Comparison of ENCODE assay signal across 10 mouse cellular contexts in the genomic region with DNA sequence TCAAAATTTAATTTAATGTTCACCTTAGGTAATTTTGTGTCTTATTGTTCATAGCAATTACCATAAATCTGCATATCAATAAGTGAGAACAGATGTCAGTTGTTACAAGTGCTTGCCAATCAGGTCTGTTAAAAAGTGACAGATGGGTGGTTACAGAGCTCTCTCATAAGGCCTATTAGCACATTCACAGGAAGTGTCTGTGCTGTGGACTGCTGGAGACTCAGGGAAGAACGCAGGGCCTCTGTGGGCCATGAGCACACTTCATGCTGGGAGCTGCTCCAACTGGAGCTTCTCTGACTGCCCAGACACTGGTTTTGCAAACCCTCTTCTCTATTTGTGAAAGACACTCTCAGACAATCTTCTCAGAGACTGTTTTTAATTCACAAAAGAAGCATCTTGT.
DNase-seq lines count a peak whose midpoint lies in the region; ATAC-seq and TF ChIP-seq lines count a peak whose summit lies in the region.
"Had no signal": no experiment of that assay in that cellular context is flagged by ENCODE, and none has a peak within 500 bp of the region (broad histone marks: within the 10 kb centered on the region; RNA-seq: fewer than 3 reads in every experiment).

No protein-coding gene starts in this region.

- ATAC-seq in hindbrain, embryonic 16.5 days, result peak; percentile 74
- peak; percentile 92 for ATAC-seq in neural tube, embryonic 12.5 days (ENCODE audit: low FRiP score, low read depth)

- no peaks in the 10 kb centered on the region for H3K79me2 ChIP-seq in heart, adult 2 months (replicated peaks; ENCODE audit: control insufficient read depth, insufficient read depth, low read length)

- no peaks in the 10 kb centered on the region for H3K9me3 ChIP-seq in hindbrain, embryonic 16.5 days (ENCODE audit: control insufficient read depth, low read length)
- H3K9me3 ChIP-seq in neural tube, embryonic 12.5 days, result no peaks in the 10 kb centered on the region

- H3K36me3 ChIP-seq in hindbrain, embryonic 16.5 days (ENCODE audit: control insufficient read depth, insufficient read depth, low read length), result 0 out of 2 replicates have a peak, but pooled peaks cover 2% of the 10 kb centered on the region
- H3K36me3 ChIP-seq in neural tube, embryonic 12.5 days, result peaks cover 4% of the 10 kb centered on the region; the same call in 1 of the 2 replicates
- no peaks in the 10 kb centered on the region; the same call in 1 of the 2 replicates for H3K36me3 ChIP-seq in heart, adult 2 months (ENCODE audit: control insufficient read depth, insufficient read depth, low read length)

- no peaks in the 10 kb centered on the region for H3K27me3 ChIP-seq in hindbrain, embryonic 16.5 days (replicated peaks; ENCODE audit: control insufficient read depth, insufficient read depth, low read length)
- H3K27me3 ChIP-seq in neural tube, embryonic 12.5 days (replicated peaks), result no peaks in the 10 kb centered on the region
- no peaks in the 10 kb centered on the region for H3K27me3 ChIP-seq in heart, adult 2 months (ENCODE audit: control insufficient read depth, insufficient read depth, low read length)

- intact Hi-C loops in heart, adult 2 months (cut with DNase I), result no loop called here

- TF ChIP-seq EP300 in heart, adult 2 months (IDR thresholded peaks at IDR 0.05; ENCODE audit: insufficient read depth, low read depth, low read length), result no peak

- no peak for TF ChIP-seq POLR2A in heart, adult 2 months (IDR thresholded peaks at IDR 0.05; ENCODE audit: insufficient read depth, low read depth, low read length)

- peaks cover 5% of the 10 kb centered on the region for H3K4me1 ChIP-seq in hindbrain, embryonic 16.5 days (ENCODE audit: control insufficient read depth, insufficient read depth, low read depth, low read length)
- H3K4me1 ChIP-seq in neural tube, embryonic 12.5 days, result peaks cover 9% of the 10 kb centered on the region
- no peaks in the 10 kb centered on the region for H3K4me1 ChIP-seq in heart, adult 2 months (ENCODE audit: control insufficient read depth, insufficient read depth, low read length)

- no peak overlapping the region for H3K4me2 ChIP-seq in hindbrain, embryonic 16.5 days (ENCODE audit: low read length)
- H3K4me2 ChIP-seq in neural tube, embryonic 12.5 days (replicated peaks), result no peak overlapping the region

- DNase-seq in gastrocnemius, adult 18-20 months (ENCODE audit: low spot score), result peak; percentile 32
- no peak for DNase-seq in gastrocnemius, postnatal 4 days (ENCODE audit: low spot score in 2 of 2)
- DNase-seq in cerebellum, postnatal 25 days, result peak; percentile 35 to 52
- no peak for DNase-seq in heart, adult 2 months
- no peak for DNase-seq in MN1 (ENCODE audit: low spot score)
- no peak for DNase-seq in kidney, postnatal 25 days
- DNase-seq: lung, adult 2 months; right cerebral cortex, adult 18-20 months had no signal

- no peak overlapping the region for H3K4me3 ChIP-seq in hindbrain, embryonic 16.5 days (ENCODE audit: low read length)
- H3K4me3 ChIP-seq in neural tube, embryonic 12.5 days, result no peak overlapping the region
- H3K4me3 ChIP-seq in heart, adult 2 months, result no peak overlapping the region

- no peak overlapping the region for H3K9ac ChIP-seq in hindbrain, embryonic 16.5 days (ENCODE audit: low read depth, low read length)
- H3K9ac ChIP-seq in neural tube, embryonic 12.5 days, result no peak overlapping the region
- no peak overlapping the region for H3K9ac ChIP-seq in heart, adult 2 months (ENCODE audit: low read depth, low read length)

- no peak for TF ChIP-seq CTCF in heart, adult 2 months (IDR thresholded peaks at IDR 0.05)

- peak overlapping the region; percentile 59; the same call in 1 of the 2 replicates for H3K27ac ChIP-seq in hindbrain, embryonic 16.5 days (ENCODE audit: low read depth, low read length)
- no peak overlapping the region for H3K27ac ChIP-seq in neural tube, embryonic 12.5 days
- H3K27ac ChIP-seq in heart, adult 2 months, result no peak overlapping the region

- 17% methylated on average over 1 of the region's 1 CpGs for WGBS in hindbrain, embryonic 16.5 days
- WGBS in neural tube, embryonic 12.5 days, result 6% methylated on average over 1 of the region's 1 CpGs
- 28% methylated on average over 1 of the region's 1 CpGs for WGBS in heart, adult 2 months

Comparison
In these comparisons a context has a peak if more than half of its experiments do, and no peak if none do; other contexts are left out.
1. DNase-seq: peak in gastrocnemius, adult 18-20 months (single experiment) and cerebellum, postnatal 25 days (2 of 2); none in gastrocnemius, postnatal 4 days (0 of 2), heart, adult 2 months (0 of 2), MN1 (single experiment) and kidney, postnatal 25 days (0 of 2).